Mouse (Mus musculus) 416B (cell line): Measurements from ENCODE around the gene Hdgfl1.

Experiments
- DNase-seq: peaks from one replicate; pipeline ENCODE4 v3.0.0; 2011; ENCODE audit warnings: low read depth

The Hdgfl1 gene

DNA sequence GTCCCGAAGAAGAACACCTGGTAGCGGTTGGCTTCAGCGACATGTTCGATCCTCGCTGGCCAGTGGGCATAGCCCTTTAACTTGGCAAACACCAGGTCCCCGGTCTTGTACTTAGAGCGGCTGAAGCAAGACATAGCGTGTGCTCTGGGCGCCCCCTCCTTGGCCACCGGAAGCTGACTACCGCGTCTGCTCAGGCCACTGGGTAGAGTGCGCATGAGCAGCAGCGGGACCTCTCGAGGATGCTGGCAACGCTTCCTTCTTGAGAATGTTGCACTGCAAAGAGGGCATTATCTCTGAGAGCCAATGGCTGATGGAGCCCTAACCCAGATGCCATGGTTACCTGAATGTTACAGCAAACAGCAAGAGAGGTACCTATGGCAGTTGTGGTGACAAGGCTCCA lies at the start of gene Hdgfl1:
Gene Hdgfl1 (minus strand): TSS at position 211 of the 400 bp plus-strand sequence.
- DNase-seq = no peak

DNA sequence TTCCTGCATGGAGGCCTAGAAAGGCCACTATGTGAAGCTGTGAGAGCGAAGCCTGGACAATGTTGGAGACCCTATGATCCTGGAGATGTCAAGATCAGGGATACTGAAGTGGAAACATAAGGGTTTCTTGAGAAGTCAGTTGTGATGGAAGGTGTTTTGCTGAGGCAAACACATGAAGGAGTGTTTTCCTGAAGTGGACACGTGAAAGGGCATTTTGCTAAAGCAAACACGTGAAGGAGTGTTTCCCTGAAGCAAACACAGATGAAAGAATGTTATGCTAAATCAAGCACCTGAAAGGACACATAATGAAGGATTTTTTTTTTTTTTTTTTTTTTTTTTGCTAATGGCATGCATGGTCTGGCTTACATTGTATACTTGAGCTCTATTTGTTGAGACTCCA lies 25.5 kb upstream of the Hdgfl1 start:
- no peak for DNase-seq

GRCm38 (mm10) chr13:26769424-26769823 lies 541 bp downstream of the Hdgfl1 start:
- no peak for DNase-seq

- no peak for DNase-seq
Observed at GRCm38 (mm10) chr13:26761966-26762803, 7.8 kb downstream of the Hdgfl1 start.

DNA sequence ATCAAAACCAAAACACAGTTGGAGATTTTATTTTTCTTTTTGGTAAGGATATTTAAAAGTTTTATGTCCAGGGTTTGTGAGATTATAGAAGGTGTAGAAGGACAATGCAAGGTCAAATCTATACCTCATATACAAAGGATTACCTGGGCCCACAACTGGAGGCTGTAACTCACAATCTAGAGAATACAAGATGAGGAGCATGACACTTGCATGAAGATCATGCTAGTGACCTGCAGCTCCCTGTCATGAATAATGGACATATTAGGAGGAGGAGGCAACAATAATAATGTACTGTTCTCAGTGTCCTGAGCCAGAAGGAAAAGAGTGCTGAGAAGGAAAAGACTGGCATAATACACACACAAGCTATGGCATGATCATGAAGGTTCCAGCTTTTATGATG lies 17.1 kb downstream of the Hdgfl1 start:
- no peak for DNase-seq

GRCm38 (mm10) chr13:26752414-26752813 lies 17.6 kb downstream of the Hdgfl1 start:
- no peak for DNase-seq

GRCm38 (mm10) chr13:26745760-26746457 lies 24.1 kb downstream of the Hdgfl1 start:
- no peak for DNase-seq

GRCm38 (mm10) chr13:26745059-26745759 lies 24.8 kb downstream of the Hdgfl1 start:
- no peak for DNase-seq

DNA sequence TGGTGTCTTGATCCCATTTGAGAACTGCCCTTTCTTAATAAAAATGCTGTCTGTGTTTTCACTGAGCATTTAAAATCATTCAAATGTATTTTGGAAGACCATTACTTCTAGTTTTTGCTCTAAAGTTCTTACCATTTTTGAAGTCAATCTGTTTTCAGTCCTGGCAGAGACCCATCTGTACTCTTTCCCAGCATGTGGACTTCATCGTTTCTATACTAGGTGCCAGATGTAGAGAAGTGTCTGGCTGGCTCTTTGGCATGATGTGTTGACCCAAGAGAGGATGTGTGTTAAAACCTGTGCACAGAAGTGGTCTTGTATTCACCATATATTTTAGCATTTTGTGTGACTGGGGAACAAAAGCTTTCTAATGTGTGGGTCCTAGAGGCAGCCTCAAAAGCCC lies 25.9 kb downstream of the Hdgfl1 start:
- DNase-seq = no peak

DNA sequence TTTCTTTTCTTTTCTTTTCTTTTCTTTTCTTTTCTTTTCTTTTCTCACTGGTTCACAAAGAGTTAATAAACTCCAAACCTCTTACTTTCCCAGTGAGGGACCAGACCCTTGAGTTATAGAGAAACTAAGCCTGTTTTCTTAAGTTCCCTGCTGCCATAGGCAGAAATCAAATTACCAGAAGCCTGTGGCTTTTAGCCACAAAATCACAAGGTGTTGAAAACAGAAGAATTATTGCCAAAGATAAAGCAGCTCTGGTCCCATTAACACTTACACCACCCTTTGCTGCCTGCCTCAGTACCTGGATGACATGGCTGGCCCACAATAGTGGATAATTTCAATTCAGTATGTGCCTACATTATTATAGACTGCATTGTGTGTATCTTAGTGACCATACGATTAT lies 35.0 kb downstream of the Hdgfl1 start:
- no peak for DNase-seq

DNA sequence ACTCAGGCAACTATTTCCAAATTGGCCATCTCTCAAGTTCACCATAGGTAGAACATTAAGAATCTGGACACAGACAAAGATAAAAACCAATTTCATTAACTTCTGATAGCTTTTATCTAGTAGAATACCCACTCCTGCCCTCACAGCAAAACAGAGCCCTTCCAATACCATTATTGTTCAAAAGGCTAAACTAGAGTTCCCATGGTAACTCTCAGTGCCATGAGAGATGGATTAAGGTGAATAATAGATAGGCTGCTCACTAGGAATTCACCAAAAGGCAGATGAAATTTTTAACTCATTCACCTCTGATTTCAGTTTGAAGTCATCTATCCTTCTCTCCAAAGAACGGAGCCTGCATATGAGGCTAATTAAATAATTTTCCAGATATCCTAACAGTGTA lies 45.7 kb downstream of the Hdgfl1 start:
- DNase-seq = no peak

- DNase-seq = no peak
Observed at GRCm38 (mm10) chr13:26721333-26721732, 48.6 kb downstream of the Hdgfl1 start.

DNA sequence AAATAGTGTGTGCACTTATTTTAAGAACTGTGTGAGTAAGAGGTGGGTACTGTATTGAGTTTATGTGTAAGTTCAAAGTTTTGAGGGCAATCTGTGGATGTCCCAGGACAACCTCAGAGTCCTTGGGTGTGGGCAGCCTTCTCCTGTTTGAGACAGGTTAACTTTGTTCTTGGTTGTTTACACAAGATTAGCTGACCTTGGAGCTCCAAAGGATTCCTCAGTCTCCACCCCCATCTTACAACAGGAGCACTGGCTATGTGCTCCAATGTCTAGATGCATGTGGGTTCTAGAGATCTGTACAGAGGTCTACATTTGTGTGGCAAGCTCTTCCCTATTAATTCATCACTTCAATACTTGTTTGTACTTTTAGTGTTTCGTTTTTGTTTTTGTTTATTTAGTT lies 49.0 kb downstream of the Hdgfl1 start:
- DNase-seq = no peak

- DNase-seq = no peak
Observed at GRCm38 (mm10) chr13:26719146-26719715, 50.7 kb downstream of the Hdgfl1 start.
